Mouse (Mus musculus) mesoderm, embryonic 11.5 days (tissue): ENCODE results near the gene Nkapd1.

Experiments used
- DNase-seq: peaks from one replicate; pipeline ENCODE4 v3.0.0-alpha.2; 2012; ENCODE audit warnings: low read depth, low spot score

Nkapd1 gene

GRCm38 (mm10) chr9:50601536-50601935 lies 15.7 kb downstream of the Nkapd1 start:
- no peak for DNase-seq

- no peak for DNase-seq
These were observed 20.3 kb downstream of the Nkapd1 start for GRCm38 (mm10) chr9:50596973-50597372.

- no peak for DNase-seq
These were observed 22.4 kb downstream of the Nkapd1 start for GRCm38 (mm10) chr9:50594794-50595417.

GRCm38 (mm10) chr9:50593544-50593943 lies 23.7 kb downstream of the Nkapd1 start:
- DNase-seq = peak; percentile 40

- DNase-seq = no peak
These were observed 24.3 kb downstream of the Nkapd1 start for GRCm38 (mm10) chr9:50592955-50593354.

GRCm38 (mm10) chr9:50590856-50591518 lies 26.3 kb downstream of the Nkapd1 start:
- DNase-seq = no peak

GRCm38 (mm10) chr9:50586955-50587354 lies 30.3 kb downstream of the Nkapd1 start:
- DNase-seq = no peak

- no peak for DNase-seq
These were observed 32.0 kb downstream of the Nkapd1 start for GRCm38 (mm10) chr9:50585145-50585818.

GRCm38 (mm10) chr9:50580370-50580769 lies 36.9 kb downstream of the Nkapd1 start:
- no peak for DNase-seq

GRCm38 (mm10) chr9:50569599-50570525 lies 47.4 kb downstream of the Nkapd1 start:
- DNase-seq = no peak

GRCm38 (mm10) chr9:50567881-50568280 lies 49.4 kb downstream of the Nkapd1 start:
- DNase-seq = no peak

- no peak for DNase-seq
These were observed 49.9 kb downstream of the Nkapd1 start for GRCm38 (mm10) chr9:50567372-50567771.

GRCm38 (mm10) chr9:50565940-50566339 lies 51.3 kb downstream of the Nkapd1 start:
- no peak for DNase-seq

GRCm38 (mm10) chr9:50565173-50565572 lies 52.1 kb downstream of the Nkapd1 start:
- no peak for DNase-seq

GRCm38 (mm10) chr9:50561918-50562360 lies 55.3 kb downstream of the Nkapd1 start:
- DNase-seq = no peak

- DNase-seq = no peak
These were observed 55.9 kb downstream of the Nkapd1 start, which contains the start of gene Tex12 for GRCm38 (mm10) chr9:50561145-50561917. Gene Tex12 (minus strand): TSS chr9:50561325.
